Mouse (Mus musculus) cortical plate, adult 2 months (tissue): ENCODE measurements at regions not wholly inside any gene's neighbourhood (a gene's known extent, or its start where the extent isn't known, plus 50 kb on each side); places are given as distances from the start of the nearest gene placed in this dataset.

Source experiments
- CTCF ChIP-seq: fragments of 200-500 bp; IDR thresholded peaks from 2 replicates; pipeline ENCODE4 v1.5.1; 2011; ENCODE audit warnings: mild to moderate bottlenecking, control low read depth, low read length; ENCODE audit not compliant: insufficient read depth; ENCODE audit errors: extremely low read depth
- POLR2A ChIP-seq: fragments of 200-500 bp; IDR thresholded peaks from 2 replicates; pipeline ENCODE4 v1.6.1; 2011; ENCODE audit warnings: mild to moderate bottlenecking, low read length, control low read depth; ENCODE audit not compliant: insufficient read depth; ENCODE audit errors: extremely low read depth

GRCm38 (mm10) chr4:22833851-22834440, 345.8 kb upstream of the Pou3f2 start:
- TF ChIP-seq POLR2A = no peak
- no peak for TF ChIP-seq CTCF
